Mouse (Mus musculus) cerebellum, postnatal 4 days (tissue): Measurements from ENCODE around the gene Zc3hav1.

Source experiments
- DNase-seq, 2 experiments: peaks; one replicate each; pipeline ENCODE4 v3.0.0; 2022; ENCODE audit warnings: low spot score in 2 of 2, mixed read lengths in 1 of 2

Gene Zc3hav1

DNA sequence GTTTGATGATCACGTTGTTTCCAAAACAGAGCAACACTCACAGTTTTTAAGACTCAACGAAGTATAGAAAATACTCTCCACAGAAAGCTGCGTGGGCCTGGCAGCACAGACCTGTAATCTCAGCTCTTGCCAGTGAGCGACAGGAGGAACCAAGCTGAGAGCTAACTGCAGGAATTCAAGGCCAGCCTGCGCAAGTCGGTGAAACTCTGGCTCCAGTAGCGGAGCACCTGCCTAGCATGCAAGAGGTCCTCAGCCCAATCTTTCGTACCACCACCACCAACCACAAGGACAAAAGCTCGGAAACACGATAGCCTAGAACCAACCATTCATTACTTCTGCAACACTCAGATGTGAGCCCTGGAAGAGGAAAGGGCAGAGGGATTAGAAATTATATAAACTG lies 2.0 kb downstream of the Zc3hav1 start:
- DNase-seq = no peak

DNA sequence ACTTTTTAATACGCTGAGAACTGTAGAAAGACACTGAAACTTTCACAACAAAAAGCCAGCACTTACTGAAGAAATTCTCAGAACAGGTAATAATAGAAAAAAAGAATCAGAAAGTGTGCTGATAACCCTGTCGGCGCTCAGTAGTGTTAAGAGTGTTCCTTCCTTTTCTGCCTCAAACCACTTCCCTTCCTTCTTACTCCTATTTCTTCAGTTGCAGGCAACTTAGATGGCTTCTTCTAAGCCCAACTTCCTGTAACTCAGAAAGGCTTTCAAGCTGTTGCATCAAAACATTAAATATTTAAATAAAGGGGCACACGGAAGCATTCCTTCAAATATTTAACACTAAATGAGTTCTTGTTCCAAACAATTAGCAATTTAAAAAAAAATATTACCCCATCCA lies 2.5 kb downstream of the Zc3hav1 start:
- DNase-seq = no peak

DNA sequence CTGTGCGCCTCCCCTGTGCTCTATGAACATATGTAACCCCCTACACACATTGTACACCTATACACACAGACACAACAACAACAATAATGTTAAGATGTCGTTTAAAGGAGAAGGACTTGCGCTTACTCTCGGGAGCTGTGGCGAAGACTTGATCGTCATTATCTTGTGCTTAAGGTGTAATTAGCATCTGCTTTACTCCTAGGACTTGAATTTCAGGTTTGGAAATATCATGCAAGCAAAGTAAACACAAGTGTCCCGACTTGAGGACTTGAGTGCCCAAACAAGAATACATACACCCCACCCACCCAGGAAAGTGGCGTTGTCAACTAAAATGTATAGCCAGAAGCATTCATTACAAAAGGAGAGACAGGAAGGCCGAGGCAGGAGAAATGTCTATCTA lies 4.6 kb downstream of the Zc3hav1 start:
- no peak for DNase-seq

DNA sequence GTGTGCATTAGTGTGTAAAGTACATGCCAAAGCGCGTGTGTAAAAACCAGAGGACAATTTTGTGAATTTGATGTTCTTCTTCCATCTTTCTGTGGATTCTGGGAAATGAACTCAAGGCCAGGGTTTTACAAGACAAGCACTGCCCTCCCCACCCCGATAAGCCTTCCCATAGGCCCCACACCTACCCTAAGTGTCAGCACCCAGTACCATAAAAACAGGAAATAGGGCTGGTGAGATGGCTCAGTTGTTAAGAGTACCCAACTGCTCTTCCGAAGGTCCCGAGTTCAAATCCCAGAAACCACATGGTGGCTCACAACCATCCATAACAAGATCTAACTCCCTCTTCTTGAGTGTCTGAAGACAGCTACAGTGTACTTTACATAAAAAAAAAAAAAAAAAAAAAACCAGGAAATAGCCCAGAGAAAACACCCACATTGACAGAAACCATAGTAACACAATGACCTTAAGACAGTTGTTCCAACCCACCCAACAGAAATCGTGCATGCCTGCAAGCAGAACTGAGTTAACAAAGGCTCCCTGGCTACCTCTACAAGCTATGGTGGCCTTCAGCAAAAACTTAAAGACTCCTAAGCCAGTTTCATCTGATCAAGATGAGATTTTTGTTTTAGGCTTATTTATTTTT lies 5.5 kb downstream of the Zc3hav1 start:
- DNase-seq = no peak

DNA sequence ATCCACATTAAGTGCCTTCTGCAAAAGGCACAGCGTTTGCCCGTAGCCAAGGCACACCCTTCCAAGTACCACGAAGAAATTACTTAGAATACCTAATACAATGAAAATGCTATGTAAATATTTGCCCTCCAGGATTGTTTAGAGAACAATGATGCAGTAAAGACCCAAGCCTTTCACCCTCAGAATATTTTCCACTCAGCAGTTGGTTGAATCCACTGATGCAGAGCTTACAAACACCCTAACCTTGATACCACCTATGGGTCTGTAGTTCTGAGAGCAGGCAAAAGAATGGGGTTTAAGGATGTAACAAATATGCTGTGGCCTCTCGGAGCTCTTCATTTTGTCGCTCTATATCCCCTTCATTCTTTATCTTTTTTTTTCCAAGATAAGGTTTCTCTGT lies 6.5 kb downstream of the Zc3hav1 start:
- DNase-seq = no peak

DNA sequence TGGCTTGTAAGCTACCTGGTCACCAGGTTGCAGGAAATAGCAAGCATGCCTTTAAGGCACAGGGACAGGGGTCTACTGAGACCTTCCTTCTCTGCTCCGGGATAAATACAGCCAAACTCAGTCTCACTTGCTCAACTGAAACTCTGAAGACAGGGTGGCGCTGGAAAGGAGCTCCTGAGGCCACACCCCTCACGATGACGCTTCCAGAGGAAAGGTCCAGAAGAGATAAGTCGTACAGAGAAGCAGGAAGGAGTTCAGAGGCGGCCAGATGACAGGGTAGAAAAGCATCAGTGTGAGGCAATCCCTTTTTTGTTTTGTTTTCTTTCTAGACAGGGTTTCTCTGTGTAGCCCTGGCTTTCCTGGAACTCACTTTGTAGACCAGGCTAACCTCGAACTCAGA lies 8.6 kb downstream of the Zc3hav1 start:
- no peak for DNase-seq

DNA sequence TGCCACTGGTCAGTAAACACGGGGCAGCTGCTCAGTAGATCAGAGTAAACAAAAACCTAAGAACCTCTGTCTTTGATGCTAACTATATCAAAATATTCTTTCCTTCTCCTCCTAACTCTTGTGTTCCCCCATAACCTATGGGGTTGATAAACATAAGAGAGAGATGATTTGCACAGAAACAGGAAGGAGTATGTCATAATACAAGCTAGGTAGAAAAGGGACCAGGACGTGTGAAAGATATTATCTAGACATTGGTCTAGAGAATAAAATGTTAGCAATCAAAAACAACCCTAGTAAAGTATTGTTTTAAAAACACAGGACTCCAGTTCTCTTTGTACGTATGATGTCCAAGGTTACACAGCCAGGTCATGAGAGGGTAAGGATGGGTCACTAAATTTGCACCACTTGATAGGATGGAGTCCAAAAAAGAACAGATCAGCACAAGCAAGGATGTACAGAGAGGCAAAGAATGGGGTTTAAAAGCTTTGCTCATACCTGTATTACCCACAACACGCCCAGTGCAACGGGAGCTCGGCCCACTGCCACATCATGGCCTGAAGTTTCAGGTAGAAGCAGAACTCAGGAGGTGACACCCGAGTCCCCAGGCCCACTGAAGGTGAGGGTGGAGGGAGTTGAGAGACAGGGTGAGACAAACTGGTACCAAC lies 10.3 kb downstream of the Zc3hav1 start:
- no peak for DNase-seq

DNA sequence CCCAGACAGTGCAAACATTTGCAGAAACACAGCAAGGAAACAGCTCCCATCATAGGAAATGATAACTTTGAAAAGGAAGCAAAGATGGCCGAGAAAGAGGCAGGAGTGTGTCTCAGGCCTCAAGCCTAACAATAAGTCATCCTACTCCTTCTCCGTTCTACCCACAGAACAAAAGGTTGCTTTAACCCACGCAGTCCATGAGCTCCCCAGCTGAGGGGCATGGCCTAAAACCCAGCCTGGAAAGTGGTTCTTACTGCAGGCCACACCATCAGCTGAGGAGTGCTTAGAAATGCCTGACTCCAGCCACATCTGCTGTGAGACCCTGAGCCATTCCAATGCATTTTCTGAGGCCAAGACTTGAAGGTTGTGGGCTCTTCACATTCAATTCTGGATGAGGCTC lies 10.8 kb downstream of the Zc3hav1 start:
- DNase-seq = no peak

DNA sequence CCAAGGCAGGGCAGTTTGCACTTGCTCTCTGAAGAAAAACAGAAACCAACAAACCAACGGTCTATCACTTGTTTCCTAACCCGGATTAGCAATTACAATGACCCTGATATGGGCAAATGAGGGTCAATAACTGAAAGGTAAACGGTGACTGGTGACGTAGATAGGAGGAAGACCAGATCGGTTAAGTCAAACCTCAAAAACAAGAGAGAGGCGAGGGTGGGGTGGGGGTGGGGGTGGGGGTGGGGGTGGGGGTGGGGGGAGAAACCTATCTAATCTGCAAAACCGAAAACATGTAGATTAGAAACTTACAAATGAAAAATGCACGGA lies 11.8 kb downstream of the Zc3hav1 start:
- no peak for DNase-seq

DNA sequence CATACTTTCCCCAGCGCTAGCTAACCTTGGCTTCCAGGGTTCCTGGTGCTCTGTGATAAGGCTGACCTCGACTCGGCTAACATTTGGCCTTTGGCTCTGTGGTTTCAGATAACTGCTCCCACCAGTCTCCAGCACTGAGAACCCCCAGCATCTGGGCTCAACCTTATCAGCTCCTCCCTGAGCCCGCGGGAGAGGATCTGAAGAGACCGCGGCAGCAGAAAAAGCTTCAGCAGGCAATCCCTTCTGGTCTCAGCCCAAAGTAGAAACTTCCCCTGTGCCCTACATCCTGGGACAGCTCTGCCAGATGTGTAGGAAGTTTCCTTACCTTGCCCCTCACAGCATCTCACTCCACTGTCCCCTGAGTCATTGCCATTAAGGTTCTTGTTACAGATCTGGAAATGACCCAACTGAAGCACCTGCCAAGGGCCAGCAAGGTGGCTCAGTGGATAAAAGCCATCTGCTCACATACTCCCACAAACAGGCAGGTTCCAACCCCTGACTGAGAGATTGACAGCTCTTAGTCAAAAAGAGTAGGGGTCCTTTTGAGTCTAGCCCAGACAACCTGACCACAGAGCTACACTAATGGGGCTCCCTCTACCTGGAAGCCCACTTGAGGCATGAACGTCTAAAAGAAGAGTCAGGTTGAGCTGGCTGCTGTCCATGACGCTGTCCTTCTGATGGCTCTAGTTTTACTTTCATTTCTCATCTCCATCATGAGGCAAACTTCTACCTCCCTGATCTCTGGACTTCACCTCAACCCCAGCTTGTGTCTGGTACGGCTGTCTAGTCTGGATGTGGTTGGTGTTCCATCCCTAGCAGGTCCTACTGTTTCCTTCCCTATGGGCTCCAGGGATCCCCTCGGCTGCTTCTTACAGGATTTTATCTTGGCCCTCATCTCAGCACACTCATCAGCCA lies 12.4 kb downstream of the Zc3hav1 start:
- no peak for DNase-seq

DNA sequence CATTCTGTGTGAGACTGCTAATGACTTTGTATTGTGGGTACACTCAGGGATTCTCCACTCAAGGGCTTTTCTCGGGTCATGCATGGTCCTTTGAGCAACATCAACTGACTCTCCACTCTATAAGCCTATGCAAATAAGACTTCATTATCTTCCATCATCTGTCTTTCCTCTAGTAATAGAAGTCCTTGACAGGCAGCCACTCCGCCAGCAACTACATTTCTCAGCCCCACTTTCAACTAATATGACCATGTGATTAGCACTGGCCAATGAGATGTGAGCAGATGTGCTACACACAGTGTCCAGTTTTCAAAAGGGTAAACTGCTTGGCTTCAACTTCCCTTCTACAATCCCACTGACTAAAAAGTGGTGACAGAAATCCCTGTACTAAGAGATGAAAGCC lies 15.3 kb downstream of the Zc3hav1 start:
- DNase-seq = no peak

DNA sequence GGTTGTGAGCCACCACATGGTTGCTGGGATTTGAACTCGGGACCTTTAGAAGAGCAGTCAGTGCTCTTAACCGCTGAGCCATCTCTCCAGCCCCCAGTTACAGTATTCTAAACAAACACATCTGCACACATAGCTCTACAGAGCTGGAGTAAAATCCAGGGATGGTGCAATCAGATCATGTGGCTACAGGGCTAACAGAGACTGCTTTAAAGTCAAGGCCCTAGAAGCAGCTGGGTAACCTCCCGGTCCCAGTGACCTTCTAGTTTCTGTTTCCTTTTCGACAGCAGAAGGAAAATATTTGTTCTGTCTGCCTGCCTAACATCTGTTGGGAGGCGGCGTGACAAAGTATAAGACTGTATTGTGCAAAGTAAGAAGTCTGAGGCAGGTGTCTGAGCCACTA lies 16.5 kb downstream of the Zc3hav1 start:
- DNase-seq = no peak

DNA sequence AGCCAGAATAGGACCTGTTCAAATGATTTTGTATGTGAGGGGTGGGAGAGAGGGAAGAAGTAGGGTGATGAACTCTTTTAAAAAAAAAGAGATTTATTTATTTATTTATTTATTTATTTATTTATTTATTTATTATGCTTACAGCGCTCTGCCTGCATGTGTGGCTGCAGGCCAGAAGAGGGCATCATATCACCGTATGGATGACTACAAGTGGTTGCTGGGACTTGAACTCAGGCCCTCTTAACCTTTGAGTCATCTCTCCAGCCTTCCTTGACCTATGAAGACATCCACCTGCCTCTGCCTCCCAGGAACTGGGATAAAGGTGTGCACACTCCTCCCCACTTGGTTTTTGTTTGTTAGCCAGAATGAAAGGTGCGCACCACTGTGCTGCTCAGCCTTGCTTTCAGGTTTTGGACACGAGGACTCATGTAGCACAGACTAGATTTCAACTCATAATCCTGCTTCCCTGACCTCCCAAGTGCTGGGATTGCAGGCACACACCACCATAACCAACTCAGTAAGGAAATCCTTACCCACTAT lies 17.2 kb downstream of the Zc3hav1 start:
- DNase-seq = no peak

DNA sequence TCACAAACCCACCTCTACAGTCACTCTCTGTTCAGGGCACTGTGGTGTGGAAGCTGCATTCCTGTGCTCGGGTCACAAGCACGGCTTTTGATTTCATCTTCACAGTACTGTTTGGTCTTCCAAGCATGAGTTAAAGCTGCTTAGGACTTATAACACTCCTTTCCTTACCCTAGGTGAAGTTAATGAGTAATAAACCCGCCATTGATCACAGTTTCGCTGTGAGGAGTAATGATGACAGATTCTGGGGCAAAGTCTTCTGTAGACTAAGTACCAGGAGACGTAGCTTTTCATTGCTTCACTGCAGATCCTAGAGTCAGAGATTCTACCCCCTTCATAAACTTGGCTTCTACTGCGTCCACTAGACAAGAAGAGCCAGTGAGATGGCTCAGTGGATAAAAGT lies 19.1 kb downstream of the Zc3hav1 start:
- no peak for DNase-seq

DNA sequence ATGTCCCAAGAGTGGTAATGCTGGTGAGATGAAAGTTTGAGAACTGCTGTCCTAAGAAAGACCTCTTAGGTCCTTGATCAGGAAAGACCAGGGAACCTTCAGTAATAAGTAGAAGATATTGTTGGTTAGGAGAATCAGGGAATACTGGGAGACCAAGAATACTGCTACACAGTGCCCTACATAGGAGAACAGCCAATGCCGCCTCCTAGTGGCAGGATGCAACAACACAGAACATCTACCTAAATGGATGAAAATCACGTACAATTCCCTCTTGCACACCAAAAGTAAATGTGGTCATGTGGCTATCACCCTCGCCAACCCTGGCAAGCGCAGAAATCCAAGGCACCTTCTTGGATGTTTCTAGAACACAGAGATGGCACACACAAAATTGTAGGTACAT lies 27.8 kb downstream of the Zc3hav1 start:
- peak in 1 of 2 experiments; percentile 49 for DNase-seq

DNA sequence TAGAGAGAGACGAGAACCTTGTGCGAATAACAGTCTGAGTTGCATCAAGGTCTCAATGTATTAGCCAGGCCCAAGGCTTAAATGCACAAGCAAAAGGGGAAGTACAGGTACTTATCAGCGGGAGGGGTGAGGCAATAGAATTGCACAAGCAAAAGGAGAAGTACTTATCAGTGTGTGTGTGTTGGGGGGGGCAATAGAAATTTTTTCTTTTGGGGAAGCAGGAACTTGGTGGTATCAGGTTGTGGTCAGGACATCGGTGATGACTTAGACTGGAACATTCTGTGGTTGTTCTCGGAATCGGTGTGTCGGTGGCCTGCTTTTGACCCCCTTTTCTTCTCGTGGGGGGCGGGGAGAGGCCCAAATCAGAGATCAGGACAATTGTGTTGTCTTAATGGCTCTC lies 33.8 kb downstream of the Zc3hav1 start:
- DNase-seq = no peak

DNA sequence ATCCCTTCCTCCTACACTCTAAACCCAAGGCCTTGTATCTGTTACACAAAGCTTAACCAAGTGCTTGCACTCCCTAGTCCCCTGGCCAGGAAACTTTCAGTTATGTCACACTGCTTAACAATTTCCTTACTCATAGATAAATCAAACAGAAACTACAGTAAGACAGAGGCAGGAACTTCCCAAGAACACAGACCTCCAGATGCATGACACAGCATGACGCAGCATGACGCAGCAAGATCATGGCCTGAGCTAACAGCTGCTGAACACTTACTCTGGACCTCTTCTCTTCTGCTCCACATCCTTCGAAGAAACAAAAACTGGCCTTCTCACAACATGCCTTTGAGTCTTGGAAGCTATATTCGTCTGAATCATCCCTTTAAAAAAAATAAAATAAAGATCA lies 38.4 kb downstream of the Zc3hav1 start:
- no peak for DNase-seq

DNA sequence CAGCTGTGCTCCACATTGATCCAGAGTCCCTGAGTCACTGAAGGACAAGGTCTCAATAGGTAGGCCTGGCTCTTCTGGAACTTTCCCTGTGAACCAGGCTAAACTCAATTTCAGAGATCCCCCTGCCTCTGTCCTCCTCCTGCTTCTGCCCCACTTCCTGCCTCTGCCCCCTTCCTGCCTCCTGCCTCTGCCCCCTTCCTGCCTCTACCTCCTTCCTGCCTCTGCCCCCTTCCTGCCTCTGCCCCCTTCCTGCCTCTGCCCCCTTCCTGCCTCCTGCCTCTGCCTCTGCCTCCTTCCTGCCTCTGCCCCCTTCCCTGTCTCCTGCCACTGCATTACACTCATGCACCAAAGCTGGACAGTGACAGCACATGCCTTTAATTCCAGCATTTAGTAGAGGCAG lies 44.7 kb downstream of the Zc3hav1 start:
- DNase-seq = no peak

DNA sequence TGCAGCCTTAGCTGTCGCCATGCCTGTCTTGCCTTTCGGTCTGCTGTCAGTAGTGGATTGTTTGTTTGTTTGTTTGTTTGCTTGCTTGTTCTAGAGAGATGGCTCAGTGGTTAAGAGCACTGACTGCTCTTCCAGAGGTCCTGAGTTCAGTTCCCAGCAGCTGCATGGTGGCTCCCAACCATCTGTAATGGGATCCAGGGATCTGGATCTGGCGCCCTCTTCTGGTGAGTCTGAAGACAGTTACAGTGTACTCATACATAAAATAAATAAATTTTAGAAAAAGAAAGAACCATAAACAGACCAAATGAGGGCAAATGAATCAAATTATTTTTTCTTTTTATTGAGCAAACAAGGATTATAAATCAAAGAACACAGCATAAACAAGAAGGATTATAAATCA lies 49.4 kb downstream of the Zc3hav1 start:
- no peak for DNase-seq

DNA sequence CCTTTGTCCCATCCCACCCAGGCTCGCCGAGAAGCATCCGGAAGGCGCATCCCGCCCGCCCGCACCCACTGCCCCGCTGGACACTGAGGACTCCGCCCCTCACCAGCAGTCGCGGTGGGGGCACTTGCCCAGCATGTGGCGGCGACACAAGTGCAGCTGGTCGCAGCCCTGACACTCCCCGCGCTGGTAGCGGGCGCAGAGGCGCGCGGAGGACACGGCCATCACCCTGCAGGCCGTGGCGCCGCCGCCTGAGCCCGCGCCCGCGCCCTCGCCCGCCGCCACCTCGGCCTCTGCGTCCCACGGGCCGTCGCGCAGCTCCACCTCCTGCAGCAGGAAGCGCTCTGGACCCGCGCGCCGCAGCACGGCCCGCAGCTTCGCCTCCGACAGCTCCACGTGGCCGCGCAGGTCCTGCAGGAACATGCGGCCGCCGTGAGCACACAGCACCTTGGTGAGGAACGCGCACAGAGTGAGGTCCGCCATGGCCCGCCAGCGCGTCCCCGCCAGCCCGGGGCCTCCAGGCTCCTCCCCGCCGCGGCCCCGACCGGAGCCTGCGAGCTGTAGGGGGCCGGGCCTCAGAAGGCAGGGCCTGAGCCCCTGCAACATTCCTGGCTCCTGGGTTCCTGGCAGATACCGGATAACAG lies 55.5 kb downstream of the Zc3hav1 start, which contains the start of gene Zc3hav1l:
Gene Zc3hav1l (minus strand): TSS at position 499 of the 641 bp plus-strand sequence.
- DNase-seq = peak; percentile 35 to 70

DNA sequence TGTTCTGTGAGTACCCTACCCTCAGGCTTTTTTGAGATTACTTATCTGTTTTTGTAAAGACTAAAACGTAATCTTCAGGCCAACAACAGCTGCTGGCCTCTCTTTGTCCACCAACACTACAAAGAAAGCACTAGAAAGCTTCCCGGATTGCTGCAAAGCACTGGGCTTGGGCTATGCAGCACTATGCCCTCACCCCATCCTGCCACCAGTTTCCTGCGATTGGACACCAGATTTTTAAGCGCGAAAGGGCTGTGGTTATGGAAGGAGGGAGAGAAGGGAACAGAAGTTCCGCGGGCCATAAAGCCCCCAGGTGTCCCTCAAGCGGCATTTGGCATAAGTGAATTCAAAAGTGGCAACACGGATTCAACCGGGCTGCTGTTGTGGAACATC lies 56.2 kb downstream of the Zc3hav1 start:
- peak in 1 of 2 experiments; percentile 29 for DNase-seq
